Mouse (Mus musculus): ENCODE data around the gene Farp2. TPM values are rescaled to one million over a fixed set of nuclear protein-coding genes. Genes with fewer than 3 reads are reported as not detected.

Farp2 gene
- polyA plus RNA-seq, 1 experiment from 2014 or later: 1.5 TPM

Other genes with a start within 250 kb of the Farp2 start
- gene Mterf4, start 206.2 kb upstream of the Farp2 start, polyA plus RNA-seq (2016; fragmentation: Nextera tagmentation; extraction: Ambion mirVana): 17.4 and 17.5 TPM in 2 replicates
- gene Ppp1r7, start 169.2 kb upstream of the Farp2 start, polyA plus RNA-seq (2016; fragmentation: Nextera tagmentation; extraction: Ambion mirVana): 58.6 and 59.6 TPM in 2 replicates
- gene Pask, start 168.6 kb upstream of the Farp2 start, polyA plus RNA-seq (2016; fragmentation: Nextera tagmentation; extraction: Ambion mirVana): 9.7 and 10.0 TPM in 2 replicates
- 0.11 and 0.39 TPM in 2 replicates for gene Ano7, start 138.1 kb upstream of the Farp2 start, polyA plus RNA-seq (2016; fragmentation: Nextera tagmentation; extraction: Ambion mirVana)
- 88.7 and 92.8 TPM in 2 replicates for gene Hdlbp, start 33.3 kb upstream of the Farp2 start, polyA plus RNA-seq (2016; fragmentation: Nextera tagmentation; extraction: Ambion mirVana)
- 60.1 and 65.0 TPM in 2 replicates for gene Stk25, start 146.6 kb downstream of the Farp2 start, polyA plus RNA-seq (2016; fragmentation: Nextera tagmentation; extraction: Ambion mirVana)
- gene Bok, start 173.6 kb downstream of the Farp2 start, polyA plus RNA-seq (2016; fragmentation: Nextera tagmentation; extraction: Ambion mirVana): 8.7 TPM in 2 replicates
- gene Atg4b, start 239.4 kb downstream of the Farp2 start, polyA plus RNA-seq (2016; fragmentation: Nextera tagmentation; extraction: Ambion mirVana): 75.0 and 87.6 TPM in 2 replicates
- gene Thap4, start 242.8 kb downstream of the Farp2 start, polyA plus RNA-seq (2016; fragmentation: Nextera tagmentation; extraction: Ambion mirVana): 19.3 and 22.2 TPM in 2 replicates

All from liver, embryonic 12.5 days (tissue).